Mouse (Mus musculus): Measurements from ENCODE around the gene Plekhg3.

The Plekhg3 gene

GRCm38 (mm10) chr12:76583454-76583853 lies 52.8 kb downstream of the Plekhg3 start:
- no peak for DNase-seq (ENCODE audit: low spot score)

GRCm38 (mm10) chr12:76585028-76585427 lies 54.3 kb downstream of the Plekhg3 start:
- DNase-seq (ENCODE audit: low spot score): no peak

GRCm38 (mm10) chr12:76587357-76587756 lies 56.7 kb downstream of the Plekhg3 start:
- no peak for DNase-seq (ENCODE audit: low spot score)

GRCm38 (mm10) chr12:76589531-76589930 lies 58.8 kb downstream of the Plekhg3 start:
- no peak for DNase-seq (ENCODE audit: low spot score)

GRCm38 (mm10) chr12:76591037-76591436 lies 60.3 kb downstream of the Plekhg3 start:
- no peak for DNase-seq (ENCODE audit: low spot score)

- DNase-seq (ENCODE audit: low spot score): no peak
Measured at GRCm38 (mm10) chr12:76592213-76592612, 61.5 kb downstream of the Plekhg3 start.

- no peak for DNase-seq (ENCODE audit: low spot score)
Measured at GRCm38 (mm10) chr12:76593254-76593653, 62.6 kb downstream of the Plekhg3 start.

GRCm38 (mm10) chr12:76593839-76594322 lies 63.2 kb downstream of the Plekhg3 start:
- DNase-seq (ENCODE audit: low spot score): peak; percentile 60

GRCm38 (mm10) chr12:76594556-76594955 lies 63.9 kb downstream of the Plekhg3 start:
- DNase-seq (ENCODE audit: low spot score): no peak

GRCm38 (mm10) chr12:76595830-76596229 lies 65.1 kb downstream of the Plekhg3 start:
- DNase-seq (ENCODE audit: low spot score): no peak

GRCm38 (mm10) chr12:76596292-76597023 lies 65.8 kb downstream of the Plekhg3 start:
- no peak for DNase-seq (ENCODE audit: low spot score)

GRCm38 (mm10) chr12:76597577-76598100 lies 66.9 kb downstream of the Plekhg3 start:
- no peak for DNase-seq (ENCODE audit: low spot score)

- no peak for DNase-seq (ENCODE audit: low spot score)
Measured at GRCm38 (mm10) chr12:76598196-76598928, 67.7 kb downstream of the Plekhg3 start.

GRCm38 (mm10) chr12:76603779-76604178 lies 73.1 kb downstream of the Plekhg3 start:
- no peak for DNase-seq (ENCODE audit: low spot score)

GRCm38 (mm10) chr12:76604546-76604945 lies 73.9 kb downstream of the Plekhg3 start:
- DNase-seq (ENCODE audit: low spot score): no peak

GRCm38 (mm10) chr12:76605837-76606236 lies 75.1 kb downstream of the Plekhg3 start:
- no peak for DNase-seq (ENCODE audit: low spot score)

- DNase-seq (ENCODE audit: low spot score): no peak
Measured at GRCm38 (mm10) chr12:76608241-76608640, 77.5 kb downstream of the Plekhg3 start.

- DNase-seq (ENCODE audit: low spot score): no peak
Measured at GRCm38 (mm10) chr12:76608997-76609565, 78.4 kb downstream of the Plekhg3 start.

- DNase-seq (ENCODE audit: low spot score): no peak
Measured at GRCm38 (mm10) chr12:76612621-76613020, 81.9 kb downstream of the Plekhg3 start.

- no peak for DNase-seq (ENCODE audit: low spot score)
Measured at GRCm38 (mm10) chr12:76614868-76615579, 84.3 kb downstream of the Plekhg3 start.

GRCm38 (mm10) chr12:76615580-76615937 lies 84.9 kb downstream of the Plekhg3 start:
- no peak for DNase-seq (ENCODE audit: low spot score)

GRCm38 (mm10) chr12:76618175-76618574 lies 87.5 kb downstream of the Plekhg3 start:
- DNase-seq (ENCODE audit: low spot score): no peak

Data from testis, postnatal 14 days (tissue).